Mouse (Mus musculus) B cell, adult (primary cell): ENCODE measurements around the gene Pklr. TPM values are rescaled to one million over a fixed set of nuclear protein-coding genes. Genes with fewer than 3 reads are reported as not detected.

Source experiments
- total RNA-seq: library from RNA; stranded (reverse); gene quantifications from 4 replicates; pipeline ENCODE4 v1.2.4, GENCODE M21; 2023; ENCODE audit not compliant: inconsistent age

Gene Pklr
- total RNA-seq: 0.18 TPM in 1 of 4 replicates, not detected in the others

DNA sequence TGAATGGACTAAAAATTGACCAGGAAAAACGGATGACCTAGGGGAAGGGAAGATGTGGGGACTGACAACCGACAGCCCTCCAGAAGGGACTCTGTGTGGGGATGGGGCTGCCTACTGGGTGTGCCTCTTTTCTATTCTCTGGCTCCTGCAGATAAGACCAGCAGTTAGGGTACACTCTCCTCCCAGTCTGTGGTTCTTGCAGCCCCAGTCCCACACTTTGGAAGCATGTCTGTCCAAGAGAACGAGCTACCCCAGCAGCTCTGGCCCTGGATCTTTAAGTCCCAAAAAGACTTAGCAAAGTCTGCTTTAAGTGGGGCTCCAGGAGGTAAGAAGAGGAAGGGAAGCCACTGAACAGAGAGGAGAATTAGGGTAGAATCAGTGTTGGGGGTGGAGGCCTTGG, at the start of gene Pklr:
TSS of gene Pklr (plus strand) at position 185 of the 400 bp plus-strand sequence.

DNA sequence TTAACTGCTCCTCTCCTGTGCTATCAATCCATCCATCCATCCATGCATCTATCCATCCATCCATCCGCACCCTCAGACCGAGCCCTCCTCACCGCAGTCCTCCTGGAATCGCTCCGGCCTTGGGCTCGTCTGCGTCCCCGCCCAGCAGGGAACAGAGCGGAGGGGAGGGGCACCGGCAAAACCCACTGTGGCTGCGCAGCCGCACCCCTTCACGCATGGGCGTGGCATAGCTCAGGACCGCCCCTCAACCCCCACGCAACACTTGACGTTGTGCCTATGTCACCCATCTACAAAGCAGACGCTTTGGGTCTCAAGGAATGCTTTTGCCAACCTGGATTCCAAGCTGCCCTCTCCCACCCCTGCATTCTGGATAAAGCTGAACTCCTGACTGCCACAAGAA, 42.8 kb upstream of the Pklr start, which contains the start of gene Rusc1:
TSS of gene Rusc1 (minus strand) at position 137 of the 400 bp plus-strand sequence.

DNA sequence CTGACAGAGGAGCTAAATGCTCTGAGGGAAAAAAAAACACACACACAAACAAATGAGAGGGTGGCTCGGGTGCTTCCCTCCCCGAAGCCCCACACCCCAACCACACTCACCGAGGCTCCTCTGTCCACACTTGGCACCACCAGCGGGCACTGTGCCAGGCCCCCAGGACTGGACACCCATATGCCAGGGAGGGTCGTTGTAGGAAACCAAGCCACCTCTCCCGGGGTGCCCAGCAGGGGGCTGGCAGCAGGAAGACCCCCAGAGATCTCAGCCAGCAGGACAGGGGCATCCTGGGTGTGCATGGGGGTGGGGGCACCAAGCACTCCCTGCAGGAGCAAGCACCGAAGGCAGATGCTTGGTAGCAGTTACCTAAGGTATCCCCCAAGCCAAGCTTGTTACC, 35.1 kb upstream of the Pklr start, which contains the start of gene Gm43738:
TSS of gene Gm43738 (minus strand) at position 289 of the 400 bp plus-strand sequence.

DNA sequence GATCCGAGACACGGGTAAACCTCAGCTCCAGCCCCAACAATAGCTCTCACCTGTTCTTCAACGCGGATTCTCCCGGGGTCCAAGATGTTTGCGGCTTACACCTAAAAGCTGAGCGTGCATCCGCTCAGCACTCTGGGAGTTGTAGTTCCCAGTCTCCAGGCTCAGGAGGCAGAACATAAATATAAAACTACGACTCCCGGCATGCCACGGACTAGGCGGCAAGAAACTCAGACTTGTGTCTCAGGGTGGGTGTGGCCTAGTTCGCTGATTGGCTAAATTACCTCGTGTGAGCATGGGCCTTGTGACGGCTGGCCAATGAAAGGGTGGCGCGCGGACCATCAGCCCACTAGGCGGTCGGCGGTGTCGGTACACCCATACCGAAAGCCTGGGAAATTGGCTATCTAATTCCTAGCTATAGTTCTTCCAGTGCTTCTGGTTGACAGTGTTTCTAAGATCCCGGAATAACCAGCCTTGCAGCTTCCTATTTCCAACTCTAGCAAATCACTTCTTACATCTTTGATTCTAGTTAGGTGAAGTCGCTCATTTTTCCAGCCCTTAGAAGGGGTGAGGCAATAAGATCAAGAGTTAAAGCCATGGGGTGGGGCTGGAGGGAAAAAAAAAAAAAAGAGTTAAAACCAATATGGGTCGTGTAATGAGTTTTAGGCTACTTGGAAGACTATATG, 34.0 kb upstream of the Pklr start, which contains the start of gene Fdps:
TSS of gene Fdps (minus strand) at position 148 of the 683 bp plus-strand sequence.

DNA sequence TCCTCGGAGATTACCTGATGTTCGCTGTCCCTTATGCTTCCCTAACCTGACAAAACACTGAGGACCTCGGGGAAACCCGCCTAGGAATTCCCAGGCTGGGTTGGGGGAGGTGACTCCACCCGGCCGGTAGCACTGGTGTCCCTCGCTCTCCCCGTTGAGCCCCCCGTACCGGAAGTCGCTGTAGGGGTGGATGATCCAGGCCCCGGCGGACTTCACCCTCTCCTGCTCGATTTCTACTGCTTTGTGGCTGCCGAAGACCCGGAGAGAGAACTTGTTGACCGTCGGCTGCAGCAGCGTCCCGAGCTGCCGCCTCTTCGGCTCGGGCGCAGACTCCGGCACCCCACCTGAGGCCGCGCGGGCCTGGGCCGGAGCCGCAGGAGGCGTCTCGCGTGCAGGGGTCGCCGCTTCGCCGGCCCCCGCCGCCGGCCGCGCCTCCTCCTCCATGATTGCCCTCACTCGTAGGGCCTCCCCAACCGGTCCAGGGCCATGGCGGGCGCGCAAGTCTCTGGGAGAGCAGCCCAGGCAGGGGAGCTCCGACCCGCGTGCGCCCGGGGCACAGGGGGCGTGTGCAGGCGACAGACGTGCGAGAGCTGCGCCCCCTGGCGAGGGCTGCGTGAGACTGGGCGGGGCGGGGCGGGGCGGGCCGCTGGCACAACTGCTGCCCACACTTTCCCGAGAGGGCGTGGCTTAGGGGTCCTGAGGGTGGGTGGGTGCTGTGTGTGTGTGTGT, 23.8 kb downstream of the Pklr start, which contains the start of gene Hcn3:
TSS of gene Hcn3 (minus strand) at position 581 of the 729 bp plus-strand sequence.

DNA sequence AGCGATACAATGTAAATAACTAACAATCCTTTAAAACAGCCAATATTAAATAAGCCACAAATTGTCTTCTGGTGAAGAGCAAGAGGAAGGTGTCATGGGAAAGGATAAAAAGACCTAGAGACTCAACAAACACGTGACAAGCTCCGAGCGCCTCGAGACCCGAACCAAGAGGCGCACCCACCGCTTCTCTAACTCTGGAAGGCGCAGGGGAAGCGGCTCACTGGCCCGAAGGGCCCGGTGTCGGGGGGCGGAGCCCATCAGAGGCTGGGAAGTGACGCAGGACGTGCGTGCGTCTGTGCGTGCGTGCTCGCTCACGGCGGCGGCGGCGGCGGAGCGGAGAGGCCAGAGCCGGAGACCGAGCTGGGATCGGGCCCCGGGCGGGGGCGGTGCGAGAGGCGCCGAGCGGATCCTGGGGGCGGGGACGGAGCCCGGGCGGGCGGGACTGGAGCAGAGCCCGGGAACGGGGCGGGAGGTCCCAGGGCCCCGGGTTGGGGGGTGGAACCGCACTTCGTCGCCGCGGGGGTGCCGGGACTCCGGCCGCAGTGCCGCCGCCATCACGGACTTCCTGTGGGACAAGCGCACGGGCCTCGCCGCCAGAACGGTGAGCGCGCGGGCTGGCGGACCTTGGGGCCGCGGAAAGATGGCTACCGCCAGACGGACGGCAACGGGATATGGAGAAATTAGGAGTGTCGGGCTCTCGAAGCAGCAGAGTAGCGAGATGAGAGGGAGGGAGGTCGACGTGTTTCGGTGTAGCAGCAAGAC, 28.7 kb downstream of the Pklr start, which contains the start of gene Clk2:
TSS of gene Clk2 (plus strand) at position 290 of the 762 bp plus-strand sequence.

DNA sequence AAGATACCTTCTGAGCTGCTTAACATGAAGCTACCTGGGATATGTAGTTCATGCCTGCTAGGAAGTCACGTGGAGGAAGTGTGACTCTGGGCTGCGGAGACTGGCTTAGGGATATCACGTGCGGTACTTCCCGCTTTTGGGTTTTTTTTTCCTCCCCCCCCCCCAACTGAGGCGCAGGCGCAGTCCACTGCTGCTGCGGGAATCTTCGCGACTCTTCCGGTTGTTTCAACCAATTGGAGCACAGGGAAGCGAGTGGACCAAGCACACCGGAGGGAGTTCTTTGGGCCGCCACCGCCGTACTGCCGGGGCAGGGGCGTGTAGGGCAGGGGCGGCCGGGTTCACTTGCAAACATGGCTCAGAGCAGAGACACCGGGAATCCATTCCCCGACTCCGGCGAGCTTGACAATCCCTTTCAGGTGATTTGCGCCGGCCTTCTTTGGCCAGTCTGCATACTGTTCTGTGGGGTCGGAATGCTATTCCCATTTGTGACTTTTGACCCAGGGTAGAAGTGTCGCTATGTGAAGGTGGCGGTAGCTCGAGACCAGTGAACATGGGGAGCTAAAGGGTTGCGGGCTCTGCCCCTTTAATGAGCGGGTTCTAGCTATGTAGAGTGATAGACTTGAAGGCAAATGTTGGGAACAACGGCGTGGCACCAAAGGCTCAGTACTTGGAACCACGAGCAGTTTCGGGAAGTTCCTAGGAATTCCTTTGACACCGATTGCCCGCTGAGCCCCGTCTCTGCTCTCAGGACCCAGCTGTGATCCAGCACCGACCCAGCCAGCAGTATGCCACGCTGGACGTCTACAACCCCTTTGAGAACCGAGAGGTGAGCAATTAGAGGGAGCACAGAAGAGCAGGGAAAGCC, 41.5 kb downstream of the Pklr start, which contains the start of gene Scamp3:
TSS of gene Scamp3 (plus strand) at position 232 of the 865 bp plus-strand sequence.

DNA sequence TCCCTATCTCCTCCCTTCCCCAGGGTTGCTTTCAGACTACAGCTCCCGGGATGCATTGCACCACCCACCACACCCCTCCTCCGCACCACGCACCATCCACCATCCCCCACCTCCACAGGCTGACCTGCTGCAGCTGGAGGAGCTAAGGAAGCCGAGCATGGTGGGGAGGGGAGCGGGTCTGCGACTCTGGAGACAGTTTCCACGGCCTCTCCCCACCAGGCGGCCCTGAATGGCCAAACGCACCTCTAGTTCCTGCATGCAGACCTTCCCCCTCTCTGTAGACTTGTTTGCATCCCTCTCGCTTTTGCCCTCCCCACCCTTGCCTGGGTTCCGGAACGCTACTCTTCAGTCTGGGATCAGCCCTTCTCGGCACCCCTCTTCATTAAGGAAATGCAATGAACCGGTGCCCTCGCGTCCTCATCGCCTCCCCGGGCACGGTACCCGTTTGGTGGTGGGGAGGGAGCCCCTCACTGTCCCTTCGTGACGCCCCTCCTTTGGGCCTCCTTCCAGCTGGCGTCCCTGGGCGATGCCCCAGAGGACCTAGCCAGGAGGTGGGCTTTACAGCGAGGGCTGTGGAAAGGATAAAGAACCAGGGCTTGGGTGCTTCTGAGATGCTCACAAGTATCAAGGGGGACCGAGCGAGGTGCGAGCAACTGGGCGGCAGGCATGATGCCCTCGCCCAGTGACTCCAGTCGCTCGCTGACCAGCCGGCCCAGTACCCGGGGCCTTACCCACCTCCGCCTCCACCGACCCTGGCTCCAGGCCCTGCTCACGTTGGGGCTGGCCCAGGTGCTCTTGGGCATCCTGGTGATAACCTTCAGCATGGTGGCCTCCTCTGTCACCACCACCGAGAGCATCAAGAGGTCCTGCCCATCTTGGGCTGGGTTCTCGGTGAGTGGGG, 47.4 kb downstream of the Pklr start, which contains the start of gene Fam189b:
TSS of gene Fam189b (plus strand) at position 86 of the 901 bp plus-strand sequence.

Other genes with a start within 250 kb of the Pklr start
- 11.4 to 14.8 TPM (median 13.5 TPM) in 4 replicates for gene Msto1, start 222.1 kb upstream of the Pklr start, total RNA-seq
- 79.9 to 92.8 TPM (median 90.4 TPM) in 4 replicates for gene Ash1l, start 185.5 kb upstream of the Pklr start, total RNA-seq
- gene Dap3, start 185.0 kb upstream of the Pklr start, total RNA-seq: 88.5 to 93.1 TPM (median 90.6 TPM) in 4 replicates
- gene Rusc1, start 42.8 kb upstream of the Pklr start, total RNA-seq: 46.6 to 58.3 TPM (median 51.4 TPM) in 4 replicates
- not detected in 4 replicates for gene Gm43738, start 35.0 kb upstream of the Pklr start, total RNA-seq
- 16.5 to 21.8 TPM (median 18.6 TPM) in 4 replicates for gene Fdps, start 34.2 kb upstream of the Pklr start, total RNA-seq
- gene Hcn3, start 24.1 kb downstream of the Pklr start, total RNA-seq: 2.1 to 4.4 TPM (median 4.1 TPM) in 4 replicates
- gene Clk2, start 28.7 kb downstream of the Pklr start, total RNA-seq: 137 to 156 TPM (median 153 TPM) in 4 replicates
- gene Scamp3, start 41.3 kb downstream of the Pklr start, total RNA-seq: 106 to 112 TPM (median 108 TPM) in 4 replicates
- 14.0 to 22.6 TPM (median 17.1 TPM) in 4 replicates for gene Fam189b, start 47.0 kb downstream of the Pklr start, total RNA-seq
- gene Gba, start 66.8 kb downstream of the Pklr start, total RNA-seq: 87.6 to 95.2 TPM (median 90.4 TPM) in 4 replicates
- 7.6 to 14.7 TPM (median 8.8 TPM) in 4 replicates for gene Thbs3, start 79.0 kb downstream of the Pklr start, total RNA-seq
- 208 to 228 TPM (median 213 TPM) in 4 replicates for gene Mtx1, start 90.9 kb downstream of the Pklr start, total RNA-seq
- gene Muc1, start 92.9 kb downstream of the Pklr start, total RNA-seq: 0.80 to 2.1 TPM (median 1.1 TPM) in 4 replicates
- gene Krtcap2, start 109.8 kb downstream of the Pklr start, total RNA-seq: 92.4 to 106 TPM (median 94.3 TPM) in 4 replicates
- 2.8 to 4.4 TPM (median 3.4 TPM) in 4 replicates for gene Trim46, start 110.2 kb downstream of the Pklr start, total RNA-seq
- 63.2 to 86.3 TPM (median 79.6 TPM) in 4 replicates for gene Dpm3, start 123.2 kb downstream of the Pklr start, total RNA-seq
- gene Slc50a1, start 134.4 kb downstream of the Pklr start, total RNA-seq: 136 to 155 TPM (median 153 TPM) in 4 replicates
- 0.48 to 1.5 TPM (median 0.78 TPM) in 4 replicates for gene Efna1, start 145.0 kb downstream of the Pklr start, total RNA-seq
- not detected in 4 replicates for gene Efna3, start 186.8 kb downstream of the Pklr start, total RNA-seq
- not detected in 4 replicates for gene Efna4, start 201.9 kb downstream of the Pklr start, total RNA-seq
- gene Adam15, start 213.9 kb downstream of the Pklr start, total RNA-seq: 4.5 to 7.9 TPM (median 5.5 TPM) in 4 replicates
- not detected in 4 replicates for gene Dcst2, start 225.8 kb downstream of the Pklr start, total RNA-seq
- gene Dcst1, start 229.1 kb downstream of the Pklr start, total RNA-seq: not detected in 4 replicates